Mouse (Mus musculus): ENCODE results near the gene Srsf9.
"Not testable (repeated sequence)": the region's sequence is repeated elsewhere in the genome, so short reads cannot be mapped to it uniquely, and the experiment has no call there.

Srsf9 gene

DNA sequence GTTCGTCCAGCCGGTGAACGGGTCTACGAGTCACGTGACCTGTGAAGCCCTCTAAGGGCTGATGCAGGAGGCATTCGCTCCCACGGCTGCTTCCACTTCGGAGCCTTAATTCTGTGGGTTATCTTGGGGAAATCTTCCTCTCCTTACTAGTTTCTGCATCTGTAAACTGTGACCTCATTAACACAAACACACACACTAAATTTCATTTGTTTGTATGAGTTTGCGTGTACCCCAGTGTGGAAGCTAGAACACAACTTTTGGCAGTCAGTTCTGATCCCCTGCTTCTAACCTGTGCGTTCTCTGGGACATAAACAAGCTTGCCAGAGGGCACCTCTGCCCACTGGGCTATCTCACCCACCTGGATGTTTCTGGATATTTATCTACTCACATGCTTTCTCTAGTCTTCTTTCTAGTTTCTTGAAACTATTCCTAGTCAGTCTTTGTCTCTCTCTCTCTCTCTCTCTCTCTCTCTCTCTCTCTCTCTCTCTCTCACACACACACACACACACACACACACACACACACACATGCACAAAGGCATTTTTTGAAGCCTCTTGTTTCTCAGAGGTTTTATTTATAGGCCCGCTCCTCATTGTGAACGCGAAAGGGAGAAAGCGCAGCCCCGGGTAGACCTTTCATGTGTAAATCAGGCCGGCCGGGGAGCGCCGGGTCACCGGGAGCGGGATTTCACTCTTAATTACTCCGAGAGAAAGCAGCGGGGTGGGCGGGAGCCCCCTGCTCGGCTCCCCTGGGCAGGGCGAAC is 46.6 kb downstream of the Srsf9 start:
- no peak for DNase-seq (ENCODE audit: low read depth)

DNA sequence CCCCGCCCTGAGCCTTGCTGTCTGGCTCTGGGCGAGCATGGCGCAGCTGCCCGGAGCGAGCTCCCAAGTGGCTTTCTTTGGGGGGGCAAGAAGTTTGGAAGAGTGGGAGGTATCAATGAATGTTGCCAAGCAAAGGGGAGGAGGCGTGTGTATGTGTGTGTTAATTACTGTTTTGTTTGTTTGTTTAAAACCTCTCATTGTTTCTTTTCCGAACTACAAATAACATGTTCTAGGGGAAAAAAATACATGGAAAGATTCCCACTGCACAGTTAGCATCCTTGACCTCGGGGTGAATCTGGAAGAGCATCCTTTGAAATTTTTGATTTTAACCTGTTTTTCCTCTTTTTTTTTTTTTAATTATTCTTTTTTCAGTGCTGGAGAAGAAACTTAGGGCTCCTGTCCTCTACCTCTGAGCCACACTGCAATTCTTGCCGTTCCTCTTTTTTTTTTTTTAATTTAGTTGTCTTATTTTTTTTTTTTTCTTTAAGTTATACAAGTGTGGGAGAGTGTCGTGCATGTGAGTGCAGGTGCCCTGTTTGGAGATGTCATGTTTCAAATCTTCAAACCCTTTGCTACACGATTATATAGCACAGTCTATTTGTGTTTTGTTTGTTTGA is 47.3 kb downstream of the Srsf9 start:
- DNase-seq (ENCODE audit: low read depth) = no peak

DNA sequence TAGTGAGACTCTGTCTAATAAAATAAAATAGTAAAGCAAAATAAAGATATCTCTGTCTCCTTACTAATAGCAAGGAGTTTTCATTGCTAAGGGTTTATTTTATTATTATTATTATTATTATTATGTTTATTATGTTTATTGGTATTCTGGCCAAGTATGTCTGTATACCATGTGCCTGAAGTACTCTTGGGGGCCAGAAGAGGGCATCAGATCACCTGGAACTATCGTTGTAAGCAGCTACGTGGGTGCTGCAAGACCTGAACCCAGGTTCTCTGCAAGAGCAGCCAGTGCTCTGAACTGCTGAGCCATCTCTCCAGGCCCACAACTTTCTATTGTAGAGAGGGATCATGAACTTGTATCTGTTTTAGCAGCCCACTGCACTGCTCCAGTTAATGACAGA is 48.5 kb downstream of the Srsf9 start:
- no peak for DNase-seq (ENCODE audit: low read depth)

GRCm38 (mm10) chr5:115378882-115379281 is 51.9 kb downstream of the Srsf9 start:
- not testable (repeated sequence) for DNase-seq (ENCODE audit: low read depth)

Measured in NIH3T3 (cell line).